Mouse (Mus musculus): ENCODE measurements around the gene Ung. TPM values are rescaled to one million over a fixed set of nuclear protein-coding genes. Genes with fewer than 3 reads are reported as not detected.

The Ung gene
- total RNA-seq (2021): 10 to 100 TPM; 27.1 to 32.1 TPM
- 24.4 and 28.3 TPM in 2 replicates for polyA plus RNA-seq (2012; rRNA removed)
- long read RNA-seq, transcript Ung-202 (6 exons, 2,136 nt): major isoform, 16 of 17 reads
- long read RNA-seq, partial matches to known transcripts: 0 of 17 reads
- long read RNA-seq, other reads (novel, unspliced or antisense): 1 of 17 reads

DNA sequence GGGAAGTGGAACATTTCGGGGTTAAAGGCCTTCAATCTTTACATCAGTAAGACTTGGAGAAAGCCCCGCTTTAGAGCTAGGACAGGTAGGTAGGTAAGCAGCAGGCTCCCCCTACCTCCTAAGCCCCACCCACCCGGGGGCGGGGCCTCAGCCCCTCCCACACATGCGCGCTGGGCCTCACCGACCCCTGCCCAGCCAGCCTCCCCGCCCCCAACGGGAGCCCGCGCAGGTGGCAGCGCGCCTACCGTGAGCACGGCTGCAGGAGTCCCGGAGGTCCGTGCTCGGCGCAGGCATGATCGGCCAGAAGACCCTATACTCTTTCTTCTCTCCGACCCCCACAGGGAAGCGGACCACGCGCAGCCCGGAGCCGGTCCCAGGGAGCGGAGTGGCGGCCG, at the start of gene Ung:
TSS of gene Ung (plus strand) at position 176 of the 395 bp plus-strand sequence.
- Histone ChIP-seq H3K27ac (peak within 1 kb of the TSS; percentile 84), H3K4me1 (ENCODE audit: control insufficient read depth, insufficient read depth, low read length) (peaks cover 1% of the 10 kb centered on the region), H3K27me3 (ENCODE audit: control insufficient read depth, insufficient read depth, low read length) (no peaks in the 10 kb centered on the region), H3K79me2 (replicated peaks; ENCODE audit: control insufficient read depth, insufficient read depth, low read length) (no peaks in the 10 kb centered on the region), H3K36me3 (ENCODE audit: control insufficient read depth, insufficient read depth, low read length) (no peaks in the 10 kb centered on the region), H3K9ac (ENCODE audit: low read depth, low read length) (peak within 1 kb of the TSS; percentile 69), H3K4me3 (peak within 1 kb of the TSS; percentile 73)
- intact Hi-C loops (cut with DNase I): no loop called here
- no peak for DNase-seq
- TF ChIP-seq CTCF (IDR thresholded peaks at IDR 0.05) (no peak), POLR2A (IDR thresholded peaks at IDR 0.05; ENCODE audit: insufficient read depth, low read depth, low read length) (no peak), EP300 (IDR thresholded peaks at IDR 0.05; ENCODE audit: insufficient read depth, low read depth, low read length) (no peak)
- 3% methylated on average over 29 of the region's 29 CpGs for WGBS

DNA sequence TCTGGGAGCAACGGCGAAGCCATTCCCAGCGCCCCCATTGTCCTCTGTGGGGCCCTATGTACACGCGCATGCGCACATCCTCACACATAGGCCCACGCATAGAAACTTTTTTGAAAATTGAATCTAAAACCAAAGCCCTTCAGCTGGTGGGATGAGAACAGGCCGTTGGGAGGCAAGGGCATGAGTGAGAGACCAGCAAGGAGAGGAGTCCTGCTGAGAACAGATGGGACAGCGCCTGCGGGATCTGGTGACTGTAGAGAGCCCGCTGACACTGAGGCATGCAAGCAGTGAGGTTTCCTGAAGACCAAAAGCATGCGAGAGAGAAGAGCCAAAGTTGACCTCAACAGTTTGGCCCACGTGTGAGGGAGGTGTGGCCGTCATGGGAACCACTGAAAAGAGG, 44.7 kb upstream of the Ung start:
- no peak for TF ChIP-seq EP300 (IDR thresholded peaks at IDR 0.05; ENCODE audit: insufficient read depth, low read depth, low read length)
- TF ChIP-seq POLR2A (IDR thresholded peaks at IDR 0.05; ENCODE audit: insufficient read depth, low read depth, low read length): no peak
- no peak for TF ChIP-seq CTCF (IDR thresholded peaks at IDR 0.05)
- whole genome bisulfite sequencing: 63% methylated on average over 14 of the region's 14 CpGs
- intact Hi-C loops (cut with DNase I): no loop called here

DNA sequence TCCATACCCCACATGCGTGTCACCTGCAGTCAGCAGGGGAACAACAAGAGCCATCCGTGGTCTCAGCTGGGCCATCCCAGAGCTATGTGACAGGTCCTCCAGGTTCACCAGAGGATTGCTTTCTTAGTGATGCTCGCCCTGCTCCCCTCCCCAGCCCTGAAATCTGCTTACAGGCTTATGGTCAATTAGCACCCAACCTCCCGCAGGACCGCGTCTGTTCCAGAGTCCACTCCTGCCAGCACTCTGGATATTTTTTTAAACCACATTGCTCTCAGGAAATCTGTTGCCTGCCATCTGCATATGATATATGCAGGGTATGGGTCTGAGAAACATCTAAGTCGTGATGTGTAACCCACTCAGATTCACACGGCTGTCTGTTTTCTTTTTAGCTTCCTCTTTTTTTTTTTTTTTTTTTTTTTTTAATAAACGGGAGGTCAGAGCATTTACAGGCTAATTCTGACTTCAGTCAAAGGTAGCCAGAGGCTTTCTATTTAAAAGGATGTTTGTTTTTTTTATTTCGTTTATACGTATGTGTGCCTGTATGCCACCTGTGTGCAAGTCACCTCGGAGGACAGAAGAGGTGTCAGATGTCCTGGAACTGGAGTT, 42.2 kb upstream of the Ung start:
- intact Hi-C loops (cut with DNase I): no loop called here
- no peak overlapping the region for H3K4me3 ChIP-seq
- DNase-seq: no peak
- no peak overlapping the region for H3K9ac ChIP-seq (ENCODE audit: low read depth, low read length)
- no peaks in the 10 kb centered on the region for H3K27me3 ChIP-seq (ENCODE audit: control insufficient read depth, insufficient read depth, low read length)
- WGBS: 63% methylated on average over 12 of the region's 12 CpGs
- no peak for TF ChIP-seq POLR2A (IDR thresholded peaks at IDR 0.05; ENCODE audit: insufficient read depth, low read depth, low read length)
- no peak for TF ChIP-seq CTCF (IDR thresholded peaks at IDR 0.05)
- H3K27ac ChIP-seq: no peak overlapping the region
- H3K4me1 ChIP-seq (ENCODE audit: control insufficient read depth, insufficient read depth, low read length): no peaks in the 10 kb centered on the region
- H3K36me3 ChIP-seq (ENCODE audit: control insufficient read depth, insufficient read depth, low read length): no peaks in the 10 kb centered on the region
- no peaks in the 10 kb centered on the region for H3K79me2 ChIP-seq (replicated peaks; ENCODE audit: control insufficient read depth, insufficient read depth, low read length)

More for the DNA sequence above, 44.7 kb upstream of the Ung start:
- Histone ChIP-seq H3K27me3 (ENCODE audit: control insufficient read depth, insufficient read depth, low read length) (no peaks in the 10 kb centered on the region), H3K27ac (no peak overlapping the region), H3K36me3 (ENCODE audit: control insufficient read depth, insufficient read depth, low read length) (no peaks in the 10 kb centered on the region), H3K4me1 (ENCODE audit: control insufficient read depth, insufficient read depth, low read length) (no peaks in the 10 kb centered on the region), H3K9ac (ENCODE audit: low read depth, low read length) (no peak overlapping the region), H3K4me3 (no peak overlapping the region), H3K79me2 (replicated peaks; ENCODE audit: control insufficient read depth, insufficient read depth, low read length) (no peaks in the 10 kb centered on the region)
- no peak for DNase-seq

DNA sequence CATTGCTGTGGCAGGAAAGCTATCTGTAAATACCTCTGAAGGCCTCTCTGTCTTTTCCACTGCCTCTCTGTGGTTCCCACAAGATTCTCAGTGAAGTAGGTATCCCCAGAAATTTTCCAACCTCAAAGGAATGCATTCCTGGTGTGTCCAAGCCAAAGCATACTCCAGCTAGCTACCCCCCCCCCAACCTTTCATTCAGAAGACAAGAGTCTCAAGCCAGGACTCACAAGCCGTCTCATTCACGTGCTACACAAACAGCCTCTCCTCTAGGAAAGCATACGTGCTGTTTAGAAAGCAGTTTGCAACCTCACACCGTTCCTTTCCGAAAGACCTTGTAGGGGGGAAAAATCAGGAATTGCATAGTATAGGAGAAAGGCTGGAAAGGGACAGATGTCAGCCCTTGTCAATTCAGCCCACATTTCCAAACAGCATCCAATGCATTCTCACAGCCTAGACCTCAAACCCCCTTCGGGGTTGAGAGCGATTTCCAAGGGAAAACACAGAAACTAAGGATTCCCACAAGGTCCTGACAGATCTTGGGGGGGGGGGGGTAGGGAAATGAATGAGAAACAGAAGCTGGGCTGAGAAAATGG, 39.7 kb upstream of the Ung start:
- intact Hi-C loops (cut with DNase I): no loop called here
- WGBS: 24% methylated on average over 7 of the region's 7 CpGs
- no peak overlapping the region for H3K4me3 ChIP-seq
- H3K27ac ChIP-seq: no peak overlapping the region
- no peaks in the 10 kb centered on the region for H3K4me1 ChIP-seq (ENCODE audit: control insufficient read depth, insufficient read depth, low read length)
- TF ChIP-seq POLR2A (IDR thresholded peaks at IDR 0.05; ENCODE audit: insufficient read depth, low read depth, low read length) (no peak), EP300 (IDR thresholded peaks at IDR 0.05; ENCODE audit: insufficient read depth, low read depth, low read length) (no peak), CTCF (IDR thresholded peaks at IDR 0.05) (no peak)
- H3K36me3 ChIP-seq (ENCODE audit: control insufficient read depth, insufficient read depth, low read length): no peaks in the 10 kb centered on the region
- no peak for DNase-seq
- no peaks in the 10 kb centered on the region for H3K79me2 ChIP-seq (replicated peaks; ENCODE audit: control insufficient read depth, insufficient read depth, low read length)
- no peak overlapping the region for H3K9ac ChIP-seq (ENCODE audit: low read depth, low read length)
- H3K27me3 ChIP-seq (ENCODE audit: control insufficient read depth, insufficient read depth, low read length): no peaks in the 10 kb centered on the region

GRCm38 (mm10) chr5:114091057-114091807, 39.0 kb upstream of the Ung start, which contains the start of gene Svop:
TSS of gene Svop (minus strand) at chr5:114091570.
- no peaks in the 10 kb centered on the region for H3K4me1 ChIP-seq (ENCODE audit: control insufficient read depth, insufficient read depth, low read length)
- intact Hi-C loops (cut with DNase I): no loop called here
- H3K27ac ChIP-seq: no peak within 1 kb of the TSS
- H3K9ac ChIP-seq (ENCODE audit: low read depth, low read length): no peak within 1 kb of the TSS
- no peaks in the 10 kb centered on the region for H3K79me2 ChIP-seq (replicated peaks; ENCODE audit: control insufficient read depth, insufficient read depth, low read length)
- no peak within 1 kb of the TSS for H3K4me3 ChIP-seq
- no peaks in the 10 kb centered on the region for H3K36me3 ChIP-seq (ENCODE audit: control insufficient read depth, insufficient read depth, low read length)
- no peaks in the 10 kb centered on the region for H3K27me3 ChIP-seq (ENCODE audit: control insufficient read depth, insufficient read depth, low read length)
- 3% methylated on average over 40 of the region's 40 CpGs for WGBS
- peak; percentile 66 to 74 for DNase-seq
- TF ChIP-seq CTCF (IDR thresholded peaks at IDR 0.05): no peak
